Mouse (Mus musculus) urinary bladder, postnatal 10 days (tissue): Measurements from ENCODE around the gene Usp10.

Experiments used
- DNase-seq: peaks from one replicate; pipeline ENCODE4 v3.0.0; 2022; ENCODE audit warnings: low spot score

Gene Usp10

DNA sequence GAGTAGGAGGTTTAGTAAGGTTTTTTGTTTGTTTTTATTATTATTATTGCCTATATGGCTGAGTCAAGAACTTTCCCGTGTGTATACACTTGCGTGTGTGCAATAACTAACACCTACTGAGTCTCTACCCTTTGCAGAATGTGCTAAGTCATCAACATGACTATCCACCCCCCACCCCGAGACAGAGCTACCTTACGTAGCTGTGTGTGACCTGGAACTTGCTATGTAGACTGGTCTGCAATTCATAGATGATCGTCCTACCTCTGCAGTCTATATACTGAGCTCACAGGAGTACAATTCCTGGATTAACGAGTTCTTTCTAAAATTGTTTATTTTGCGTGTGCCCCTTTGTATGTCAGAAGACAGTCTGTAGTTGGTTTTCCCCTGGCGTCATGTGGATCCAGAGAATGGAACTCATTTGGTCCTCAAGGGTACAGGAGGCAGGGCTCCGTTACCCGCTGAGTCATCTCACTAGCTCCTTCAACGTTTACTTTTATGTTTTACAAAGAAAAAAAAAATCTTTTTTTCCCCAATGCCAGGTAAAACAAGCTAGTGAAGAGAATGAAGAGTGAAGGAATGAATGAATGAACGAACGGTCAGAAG, at the start of gene Usp10:
Gene Usp10, plus strand, starts transcription at position 417 of the 603 bp plus-strand sequence.
- DNase-seq, result no peak

DNA sequence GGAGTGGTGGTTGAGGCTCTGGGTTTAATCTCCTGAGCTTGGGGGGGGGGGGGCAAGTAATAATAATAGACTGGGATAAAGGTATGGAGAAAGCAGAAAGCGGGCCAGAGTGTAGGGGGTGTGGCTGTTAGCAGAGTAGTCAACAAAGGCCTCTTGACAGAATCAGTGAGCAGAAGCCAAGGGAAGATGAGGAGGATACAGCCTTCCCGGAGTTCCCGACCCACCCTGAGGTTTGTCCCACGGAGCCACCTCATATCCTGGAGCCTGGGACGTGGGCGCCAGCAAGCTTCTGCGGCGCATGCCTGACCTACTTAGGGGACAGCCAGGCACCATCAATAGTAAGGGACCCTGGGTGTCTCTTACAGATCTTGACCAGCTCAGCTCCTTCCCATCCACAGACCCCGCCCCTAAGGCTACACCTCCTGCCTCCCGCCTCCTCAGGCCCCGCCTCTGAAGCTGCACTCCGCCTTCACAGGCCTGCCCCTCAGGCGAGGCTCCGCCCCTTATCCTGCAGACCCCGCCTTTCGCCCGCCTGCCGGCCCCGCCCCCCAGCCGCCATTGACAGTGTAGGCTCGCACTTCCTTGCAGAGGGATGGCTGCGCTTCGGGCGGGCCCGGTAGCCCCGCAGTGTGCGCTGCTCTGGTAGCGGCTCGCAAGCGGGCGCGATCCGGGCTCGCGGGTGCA, 48.3 kb upstream of the Usp10 start, which contains the start of gene Klhl36:
Gene Klhl36, plus strand, starts transcription at position 561 of the 684 bp plus-strand sequence.
- DNase-seq, result peak; percentile 90

GRCm38 (mm10) chr8:119862390-119862734, 47.8 kb upstream of the Usp10 start:
- no peak for DNase-seq

GRCm38 (mm10) chr8:119862749-119863148, 47.4 kb upstream of the Usp10 start:
- no peak for DNase-seq

DNA sequence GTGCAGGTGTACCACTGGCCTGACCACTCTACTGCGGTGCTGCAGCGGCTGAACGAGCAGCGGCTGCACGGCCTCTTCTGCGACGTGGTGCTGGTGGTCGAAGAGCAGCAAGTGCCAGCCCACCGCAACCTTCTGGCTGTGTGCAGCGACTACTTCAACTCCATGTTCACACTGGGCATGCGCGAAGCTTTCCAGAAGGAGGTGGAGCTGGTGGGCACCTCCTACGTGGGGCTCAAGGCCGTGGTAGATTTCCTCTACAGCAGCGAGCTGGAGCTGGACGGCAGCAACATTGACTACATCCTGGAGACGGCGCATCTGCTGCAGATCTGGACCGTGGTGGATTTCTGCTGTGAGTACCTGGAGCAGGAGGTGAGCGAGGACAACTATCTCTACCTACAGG, 40.5 kb upstream of the Usp10 start:
- DNase-seq, result no peak

DNA sequence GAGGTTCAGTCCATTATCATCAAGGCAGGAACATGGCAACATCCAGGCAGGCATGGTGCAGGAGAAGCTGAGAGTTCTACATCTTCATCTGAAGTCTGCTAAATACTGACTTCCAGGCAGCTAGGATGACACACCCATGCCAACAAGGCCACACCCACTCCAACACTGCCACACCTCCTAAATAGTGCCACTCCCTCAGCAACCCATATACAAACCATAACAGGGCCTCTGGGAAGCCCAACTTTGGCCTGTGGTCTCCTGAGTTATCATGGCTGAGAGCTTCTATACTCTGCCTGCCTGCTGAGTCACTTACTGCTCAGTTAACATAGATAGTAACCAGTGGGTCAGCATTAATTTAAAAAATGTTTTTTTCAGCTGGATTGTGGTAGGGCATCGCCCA, 37.0 kb upstream of the Usp10 start:
- no peak for DNase-seq

DNA sequence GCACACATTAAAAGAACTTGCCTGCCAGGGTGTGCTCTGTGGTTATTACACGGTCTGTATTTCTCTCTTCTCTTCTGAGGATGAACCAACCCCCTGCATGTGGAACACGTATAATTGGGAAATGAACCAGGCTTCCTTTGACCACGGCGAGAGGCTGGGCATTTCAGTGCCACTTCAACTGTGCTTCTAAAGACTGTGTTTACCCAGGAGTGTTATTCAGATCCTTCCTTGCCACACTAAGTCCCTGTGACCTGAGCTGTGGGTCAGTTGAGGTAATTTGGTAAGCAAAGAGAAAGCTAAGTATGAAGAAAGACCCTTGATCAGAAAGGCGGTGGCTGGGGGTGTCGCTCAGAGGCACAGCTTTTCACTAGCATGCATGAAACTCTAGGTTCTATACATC, 28.9 kb upstream of the Usp10 start:
- DNase-seq, result no peak

GRCm38 (mm10) chr8:119881917-119882316, 28.2 kb upstream of the Usp10 start:
- no peak for DNase-seq

- no peak for DNase-seq
Measured at GRCm38 (mm10) chr8:119883281-119883680, 26.9 kb upstream of the Usp10 start.

DNA sequence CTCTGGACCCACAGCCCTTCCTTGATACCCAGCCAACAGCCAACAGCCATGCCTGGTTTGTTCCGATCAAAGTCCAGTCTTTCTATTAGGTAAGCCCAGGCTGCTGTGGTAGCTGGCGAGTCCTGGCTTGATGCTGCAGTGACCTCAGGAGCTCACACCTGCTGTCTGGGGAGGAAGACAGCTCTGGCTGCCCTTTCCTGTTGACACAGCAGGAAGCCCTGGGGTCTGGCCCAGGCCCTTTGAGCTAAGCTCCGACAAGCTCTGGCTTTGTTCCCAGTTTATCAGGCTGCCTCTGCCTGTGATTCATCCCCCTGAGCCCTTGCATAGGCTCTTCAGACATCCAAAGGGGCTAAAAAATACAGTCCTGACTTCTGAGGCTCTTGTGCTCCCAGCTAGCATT, 24.5 kb upstream of the Usp10 start:
- no peak for DNase-seq

DNA sequence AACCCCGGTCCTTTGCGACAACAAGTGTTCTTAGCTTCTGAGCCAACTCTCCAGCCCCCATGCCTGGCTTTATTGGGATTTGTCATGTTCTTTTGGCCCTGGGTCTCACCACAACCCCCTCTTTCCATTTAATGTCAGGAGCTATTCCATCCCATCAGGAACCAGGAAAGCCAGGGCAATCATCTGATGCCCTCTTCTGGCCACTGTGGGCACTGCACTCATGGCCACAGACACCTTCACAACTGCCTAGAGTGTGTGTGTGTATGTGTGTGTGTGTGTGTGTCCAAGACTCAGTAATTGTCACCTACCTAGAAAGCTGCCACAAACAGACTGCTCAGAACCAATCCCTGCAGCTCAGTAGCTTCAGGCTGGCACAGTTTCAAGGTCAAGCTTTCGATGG, 23.0 kb upstream of the Usp10 start:
- DNase-seq, result no peak

DNA sequence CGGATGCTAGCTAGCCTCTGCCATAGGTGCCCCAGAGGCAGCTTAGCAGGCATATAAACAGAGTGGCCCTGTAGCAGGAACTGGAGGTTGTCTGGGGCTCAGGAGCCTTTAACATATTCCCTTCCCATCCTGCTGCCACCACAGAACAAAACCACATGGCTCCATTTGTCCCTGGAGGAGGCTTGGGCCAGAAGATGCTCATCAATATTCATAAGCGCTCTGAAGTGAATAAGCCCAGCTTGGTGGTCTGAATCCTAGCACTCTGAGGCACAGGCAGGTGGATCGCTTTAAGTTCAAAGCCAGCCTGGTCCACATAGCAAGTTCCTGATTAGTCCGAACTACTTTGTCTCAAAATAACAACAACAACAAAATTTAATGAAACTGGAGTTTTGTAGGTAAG, 22.1 kb upstream of the Usp10 start:
- no peak for DNase-seq

DNA sequence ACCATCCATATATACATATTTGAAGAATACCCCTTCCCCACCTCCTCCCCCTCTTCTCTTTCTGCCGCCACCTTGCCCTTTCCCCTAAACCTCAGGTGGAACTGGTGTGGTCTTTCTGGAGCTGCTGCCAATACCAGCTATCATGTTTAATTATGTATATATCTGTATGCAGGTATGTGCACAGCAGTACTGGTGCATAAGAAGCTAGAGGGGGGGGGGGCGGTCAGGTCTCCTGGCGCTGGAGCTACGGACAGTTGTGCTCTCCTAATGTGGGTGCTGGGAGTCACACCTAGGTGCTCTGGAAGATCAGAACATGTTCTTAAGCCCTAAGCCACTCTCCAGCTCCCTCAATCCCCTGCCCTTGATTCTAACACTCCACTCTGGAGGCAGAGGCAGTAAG, 13.1 kb upstream of the Usp10 start:
- no peak for DNase-seq

DNA sequence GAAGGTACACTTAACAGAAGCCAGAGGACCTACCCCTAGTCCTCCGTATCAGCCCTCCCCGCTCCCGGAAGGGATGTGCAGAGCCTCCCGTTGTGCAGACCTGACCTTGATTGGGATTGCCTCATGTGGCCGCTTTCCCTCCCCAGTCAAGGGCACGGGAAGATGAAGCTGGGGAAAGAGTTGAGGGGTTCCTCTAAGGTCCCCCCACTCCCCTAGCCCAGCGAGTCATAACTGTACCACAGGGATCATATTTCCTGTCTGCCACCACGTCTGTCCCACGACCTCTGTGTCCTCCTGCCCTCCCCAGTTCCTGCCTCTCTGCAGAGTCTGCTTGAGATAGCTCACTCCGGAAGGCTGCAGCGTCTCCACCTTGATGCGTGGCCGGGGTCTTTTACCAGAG, 12.2 kb upstream of the Usp10 start:
- no peak for DNase-seq

DNA sequence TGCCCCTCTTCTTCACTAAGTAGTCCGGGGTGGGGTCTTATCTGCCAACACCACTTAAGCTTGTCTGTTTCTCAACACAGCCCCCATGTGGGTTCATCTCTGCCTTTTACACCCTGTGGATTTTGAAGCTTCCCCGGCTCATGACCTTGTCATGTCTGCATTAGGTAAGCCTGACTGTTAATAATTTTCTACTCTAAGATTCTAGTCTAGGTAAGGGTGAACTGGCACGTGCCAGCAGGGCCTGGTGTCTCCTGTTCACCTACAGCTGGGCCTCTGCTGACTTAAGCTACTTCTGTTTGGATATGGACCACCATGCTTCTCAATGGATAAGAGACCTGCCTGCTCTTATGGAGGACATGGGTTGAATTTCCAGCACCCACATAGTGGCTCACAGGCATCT, 8.8 kb upstream of the Usp10 start:
- DNase-seq, result no peak

- DNase-seq, result no peak
Measured at GRCm38 (mm10) chr8:119901952-119902351, 8.2 kb upstream of the Usp10 start.

GRCm38 (mm10) chr8:119904323-119904911, 5.7 kb upstream of the Usp10 start:
- no peak for DNase-seq

DNA sequence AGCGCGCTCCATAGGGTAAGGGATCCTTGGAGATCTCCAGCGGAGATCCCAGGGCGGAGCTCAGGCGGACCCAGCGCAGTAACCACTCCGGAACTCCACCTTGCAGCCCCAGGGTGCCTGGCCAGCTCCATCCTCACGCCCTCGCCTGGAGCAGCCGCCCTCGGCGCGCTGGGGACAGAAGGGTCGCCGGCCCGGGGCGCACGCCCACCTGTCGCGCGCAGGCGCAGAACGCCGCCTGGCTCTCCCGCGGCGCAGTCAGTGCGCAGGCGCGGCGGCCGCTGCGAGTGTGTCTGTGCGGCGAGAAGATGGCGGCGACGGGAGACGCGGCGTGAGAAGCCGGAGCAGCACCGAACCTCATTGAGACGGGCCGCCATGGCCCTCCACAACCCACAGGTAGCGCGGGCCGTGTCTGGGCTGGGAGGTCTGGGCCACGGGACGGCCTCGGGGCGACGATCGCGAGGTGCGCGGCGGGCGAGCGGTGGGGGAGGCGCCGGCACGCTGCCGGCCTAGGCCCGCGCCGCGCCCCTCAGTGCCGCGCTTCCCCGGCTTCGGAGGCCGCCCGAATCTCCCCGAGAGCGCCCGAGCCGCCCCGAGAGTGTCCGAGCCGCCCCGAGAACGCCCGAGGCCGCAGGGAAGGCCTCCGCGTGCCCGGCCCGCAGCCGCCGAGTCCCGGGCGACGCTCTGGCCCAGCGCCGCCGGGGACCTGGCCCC, 542 bp downstream of the Usp10 start, which contains the start of gene Gm20388:
Gene Gm20388, plus strand, starts transcription at position 295 of the 711 bp plus-strand sequence.
- DNase-seq, result peak; percentile 72

GRCm38 (mm10) chr8:119911258-119911962, 1.2 kb downstream of the Usp10 start:
- DNase-seq, result no peak

GRCm38 (mm10) chr8:119912643-119913042, 2.5 kb downstream of the Usp10 start:
- no peak for DNase-seq

- no peak for DNase-seq
Measured at GRCm38 (mm10) chr8:119913181-119913580, 3.0 kb downstream of the Usp10 start.

GRCm38 (mm10) chr8:119914161-119914560, 4.0 kb downstream of the Usp10 start:
- DNase-seq, result no peak
